11 mouse cellular contexts compared by ENCODE assay signal in genomic region chr9:54323456-54323855, GRCm38 (mm10). TPM values are rescaled to one million over a fixed set of nuclear protein-coding genes. Genes with fewer than 3 reads are reported as not detected.
DNase-seq lines count a peak whose midpoint lies in the region; ATAC-seq and TF ChIP-seq lines count a peak whose summit lies in the region.
"Had no signal": no experiment of that assay in that cellular context is flagged by ENCODE, and none has a peak within 500 bp of the region (broad histone marks: within the 10 kb centered on the region; RNA-seq: fewer than 3 reads in every experiment).

No protein-coding gene starts in this region.

- H3K27ac ChIP-seq in forebrain, postnatal 0 days (ENCODE audit: low read depth, low read length) = no peak overlapping the region
- no peak overlapping the region for H3K27ac ChIP-seq in forebrain, embryonic 10.5 days
- H3K27ac ChIP-seq in liver, embryonic 14.5 days = no peak overlapping the region
- H3K27ac ChIP-seq in bone marrow macrophage, adult 2 months (ENCODE audit: insufficient read depth, low read depth, low read length) = no peak overlapping the region
- no peak overlapping the region for H3K27ac ChIP-seq in midbrain, embryonic 14.5 days (replicated peaks; ENCODE audit: low read depth, low read length)
- H3K27ac ChIP-seq: heart, embryonic 13.5 days; liver, embryonic 15.5 days had no signal

- H3K36me3 ChIP-seq in forebrain, postnatal 0 days (ENCODE audit: insufficient read depth) = no peaks in the 10 kb centered on the region
- H3K36me3 ChIP-seq in forebrain, embryonic 10.5 days (replicated peaks) = no peaks in the 10 kb centered on the region
- H3K36me3 ChIP-seq in liver, embryonic 14.5 days (replicated peaks; ENCODE audit: control insufficient read depth, insufficient read depth, low read depth) = no peaks in the 10 kb centered on the region
- H3K36me3 ChIP-seq in midbrain, embryonic 14.5 days (ENCODE audit: control insufficient read depth, insufficient read depth, low read length) = no peaks in the 10 kb centered on the region
- H3K36me3 ChIP-seq: heart, embryonic 13.5 days; liver, embryonic 15.5 days had no signal

- no peak for TF ChIP-seq POLR2A in bone marrow macrophage, adult 2 months (IDR thresholded peaks at IDR 0.05; ENCODE audit: borderline replicate concordance, low read depth, low read length)

- peak; percentile 18 for DNase-seq in forebrain, postnatal 0 days
- DNase-seq in forebrain, embryonic 10.5 days (ENCODE audit: extremely low spot score, low spot score) = no peak
- no peak for DNase-seq in liver, embryonic 14.5 days (ENCODE audit: low read depth in 3 of 3, low spot score in 3 of 3)
- DNase-seq in liver = no peak
- DNase-seq in midbrain, embryonic 14.5 days = peak; percentile 44
- no peak for DNase-seq in cerebellum, postnatal 25 days
- no peak for DNase-seq in left cerebral cortex, postnatal 10 days (ENCODE audit: extremely low spot score in 1 of 2, low spot score in 2 of 2)
- DNase-seq: right cerebral cortex, postnatal 14 days had no signal

- no peak overlapping the region for H3K9ac ChIP-seq in forebrain, postnatal 0 days
- no peak overlapping the region for H3K9ac ChIP-seq in liver, embryonic 14.5 days (replicated peaks)
- no peak overlapping the region for H3K9ac ChIP-seq in midbrain, embryonic 14.5 days (replicated peaks; ENCODE audit: low read length)
- H3K9ac ChIP-seq: heart, embryonic 13.5 days; liver, embryonic 15.5 days had no signal

- no peak for TF ChIP-seq EP300 in liver, embryonic 14.5 days (IDR thresholded peaks at IDR 0.05; ENCODE audit: low read depth)

- H3K4me1 ChIP-seq in forebrain, postnatal 0 days (ENCODE audit: insufficient read depth) = no peaks in the 10 kb centered on the region
- peaks cover 5% of the 10 kb centered on the region; the same call in 1 of the 2 replicates for H3K4me1 ChIP-seq in forebrain, embryonic 10.5 days
- no peaks in the 10 kb centered on the region for H3K4me1 ChIP-seq in liver, embryonic 14.5 days (replicated peaks; ENCODE audit: control insufficient read depth in 2 of 2, insufficient read depth in 2 of 2, low read length in 1 of 2)
- H3K4me1 ChIP-seq in bone marrow macrophage, adult 2 months (ENCODE audit: control insufficient read depth, insufficient read depth, low read length) = no peaks in the 10 kb centered on the region
- no peaks in the 10 kb centered on the region for H3K4me1 ChIP-seq in midbrain, embryonic 14.5 days (ENCODE audit: control insufficient read depth, insufficient read depth, low read length)
- H3K4me1 ChIP-seq: heart, embryonic 13.5 days; liver, embryonic 15.5 days had no signal

- H3K4me2 ChIP-seq in forebrain, postnatal 0 days (ENCODE audit: low read depth) = no peak overlapping the region
- H3K4me2 ChIP-seq in liver, embryonic 14.5 days (ENCODE audit: low read depth) = no peak overlapping the region
- no peak overlapping the region for H3K4me2 ChIP-seq in midbrain, embryonic 14.5 days (ENCODE audit: low read length)
- H3K4me2 ChIP-seq: heart, embryonic 13.5 days; liver, embryonic 15.5 days had no signal

- H3K9me3 ChIP-seq in forebrain, postnatal 0 days (ENCODE audit: low read length) = no peaks in the 10 kb centered on the region
- H3K9me3 ChIP-seq in forebrain, embryonic 10.5 days = no peaks in the 10 kb centered on the region
- H3K9me3 ChIP-seq in liver, embryonic 14.5 days (ENCODE audit: control insufficient read depth, low read length) = no peaks in the 10 kb centered on the region
- H3K9me3 ChIP-seq in midbrain, embryonic 14.5 days (ENCODE audit: control insufficient read depth, low read length) = no peaks in the 10 kb centered on the region
- H3K9me3 ChIP-seq: heart, embryonic 13.5 days; liver, embryonic 15.5 days had no signal

- TF ChIP-seq CTCF in forebrain, postnatal 0 days (IDR thresholded peaks at IDR 0.05; ENCODE audit: low read depth) = peak; percentile 60
- peak; percentile 61 for TF ChIP-seq CTCF in liver, embryonic 14.5 days (IDR thresholded peaks at IDR 0.05; ENCODE audit: low read depth)
- 0 out of 2 replicates have a peak, but pooled peaks have one; percentile 24 for TF ChIP-seq CTCF in bone marrow macrophage, adult 2 months (IDR thresholded peaks at IDR 0.05; ENCODE audit: low read depth, low read length)

- no peak overlapping the region for H3K4me3 ChIP-seq in forebrain, postnatal 0 days (ENCODE audit: low read depth, low read length)
- no peak overlapping the region for H3K4me3 ChIP-seq in forebrain, embryonic 10.5 days
- no peak overlapping the region for H3K4me3 ChIP-seq in liver, embryonic 14.5 days (ENCODE audit: insufficient read depth in 1 of 2, low read depth in 2 of 2, low read length in 2 of 2)
- no peak overlapping the region for H3K4me3 ChIP-seq in bone marrow macrophage, adult 2 months (ENCODE audit: insufficient read depth, low read length)
- H3K4me3 ChIP-seq in midbrain, embryonic 14.5 days (replicated peaks; ENCODE audit: low read depth, low read length) = no peak overlapping the region
- H3K4me3 ChIP-seq: heart, embryonic 13.5 days; liver, embryonic 15.5 days had no signal

- WGBS in forebrain, postnatal 0 days = 38% methylated on average over 8 of the region's 8 CpGs
- 49% methylated on average over 8 of the region's 8 CpGs for WGBS in forebrain, embryonic 10.5 days
- 24% methylated on average over 8 of the region's 8 CpGs for WGBS in liver, embryonic 14.5 days (ENCODE audit: insufficient replicate concordance)
- 50% methylated on average over 8 of the region's 8 CpGs for WGBS in midbrain, embryonic 14.5 days

- ATAC-seq in forebrain, postnatal 0 days = peak; percentile 47; the same call in 1 of the 2 replicates
- ATAC-seq in liver, embryonic 14.5 days (ENCODE audit: insufficient read depth) = no peak
- no peak for ATAC-seq in midbrain, embryonic 14.5 days (ENCODE audit: low FRiP score, low TSS enrichment)

- intact Hi-C loops in left cerebral cortex, postnatal 10 days (cut with DNase I) = loop anchor here (5.0 kb wide), 1 partner anchor 141 kb away; no protein-coding TSS in a partner anchor

- no peaks in the 10 kb centered on the region for H3K27me3 ChIP-seq in forebrain, postnatal 0 days (ENCODE audit: insufficient read depth, low read length)
- H3K27me3 ChIP-seq in forebrain, embryonic 10.5 days (ENCODE audit: poor library complexity, severe bottlenecking) = no peaks in the 10 kb centered on the region
- H3K27me3 ChIP-seq in liver, embryonic 14.5 days (ENCODE audit: control insufficient read depth, insufficient read depth, low read length) = no peaks in the 10 kb centered on the region
- no peaks in the 10 kb centered on the region for H3K27me3 ChIP-seq in midbrain, embryonic 14.5 days (ENCODE audit: control insufficient read depth, insufficient read depth, low read length)
- H3K27me3 ChIP-seq: heart, embryonic 13.5 days; liver, embryonic 15.5 days had no signal

RNA-seq across cellular contexts. Expression of gene Gldn, which starts 37.2 kb away (rescaled TPM):
- 0.62 and 0.71 TPM in 2 replicates for total RNA-seq in forebrain, postnatal 0 days (2014; rRNA removed)
- 0.43 and 0.87 TPM in 2 replicates for polyA plus RNA-seq in forebrain, postnatal 0 days (2015; fragmentation: Nextera tagmentation; extraction: Ambion mirVana)
- 0.17 and 0.27 TPM in 2 replicates for polyA plus RNA-seq in forebrain, embryonic 10.5 days (2016; fragmentation: Nextera tagmentation; extraction: Ambion mirVana)
- polyA plus RNA-seq in liver, embryonic 14.5 days (2012; rRNA removed) = not detected in 2 replicates
- polyA plus RNA-seq in liver, embryonic 14.5 days (2014; fragmentation: Nextera tagmentation; extraction: Ambion mirVana) = not detected in 2 replicates
- not detected in 2 replicates for polyA plus RNA-seq in bone marrow macrophage, adult 2 months (2012; ENCODE audit: insufficient read depth, insufficient read length, missing spikeins)
- 0.21 and 0.30 TPM in 2 replicates for polyA plus RNA-seq in midbrain, embryonic 14.5 days (2014; fragmentation: Nextera tagmentation; extraction: Ambion mirVana)
- total RNA-seq in left cerebral cortex, postnatal 10 days (2021) = under 1 TPM; 0.57 to 0.62 TPM
- polyA plus RNA-seq: heart, embryonic 13.5 days; liver, embryonic 15.5 days had no signal

RNA-seq across cellular contexts. Expression of gene Cyp19a1, which starts 55.5 kb away (rescaled TPM):
- 0.38 and 0.52 TPM in 2 replicates for total RNA-seq in forebrain, postnatal 0 days (2014; rRNA removed)
- 0.45 and 0.52 TPM in 2 replicates for polyA plus RNA-seq in forebrain, postnatal 0 days (2015; fragmentation: Nextera tagmentation; extraction: Ambion mirVana)
- polyA plus RNA-seq in forebrain, embryonic 10.5 days (2016; fragmentation: Nextera tagmentation; extraction: Ambion mirVana) = not detected in 2 replicates
- polyA plus RNA-seq in liver, embryonic 14.5 days (2012; rRNA removed) = not detected in 2 replicates
- polyA plus RNA-seq in liver, embryonic 14.5 days (2014; fragmentation: Nextera tagmentation; extraction: Ambion mirVana) = not detected in 2 replicates
- polyA plus RNA-seq in bone marrow macrophage, adult 2 months (2012; ENCODE audit: insufficient read depth, insufficient read length, missing spikeins) = not detected in 2 replicates
- polyA plus RNA-seq in midbrain, embryonic 14.5 days (2014; fragmentation: Nextera tagmentation; extraction: Ambion mirVana) = not detected in 2 replicates
- total RNA-seq in left cerebral cortex, postnatal 10 days (2021) = under 1 TPM; 0.19 to 0.28 TPM
- polyA plus RNA-seq: heart, embryonic 13.5 days; liver, embryonic 15.5 days had no signal

Comparison
In these comparisons a context has a peak if more than half of its experiments do, and no peak if none do; other contexts are left out.
1. DNase-seq: peak in forebrain, postnatal 0 days (single experiment) and midbrain, embryonic 14.5 days (single experiment); none in forebrain, embryonic 10.5 days (single experiment), liver, embryonic 14.5 days (0 of 3), liver (single experiment), cerebellum, postnatal 25 days (0 of 2) and left cerebral cortex, postnatal 10 days (0 of 2).
2. Peak in every context shown above with its lines, with median percentiles within 50 percentile points of each other: CTCF ChIP-seq.